Mouse (Mus musculus) frontal cortex, postnatal 14 days (tissue): ENCODE measurements around the gene Gm2244.
"Not testable (repeated sequence)": the region's sequence is repeated elsewhere in the genome, so short reads cannot be mapped to it uniquely, and the experiment has no call there.

ENCODE experiments used
- DNase-seq, 2 experiments: peaks; one replicate each; pipeline ENCODE4 v3.0.0; 2022; ENCODE audit warnings: low spot score in 2 of 2

The Gm2244 gene

GRCm38 (mm10) chr14:19549863-19550262, at the start of gene Gm2244:
TSS of gene Gm2244 (minus strand) at chr14:19549963.
- not testable (repeated sequence) for DNase-seq

- peak; percentile 8 to 12 for DNase-seq
Observed at GRCm38 (mm10) chr14:19584804-19585667, 35.3 kb upstream of the Gm2244 start, which contains the start of gene Gm2237. TSS of gene Gm2237 (minus strand) at chr14:19585135.
